Comparison of ENCODE assay signal across 8 mouse cellular contexts in genomic region chr11:117781199-117781821, GRCm38 (mm10). TPM values are rescaled to one million over a fixed set of nuclear protein-coding genes. Genes with fewer than 3 reads are reported as not detected.
DNase-seq lines count a peak whose midpoint lies in the region; ATAC-seq lines count a peak whose summit lies in the region.

No protein-coding gene starts in this region.

- 18% methylated on average over 18 of the region's 18 CpGs for WGBS in embryonic facial prominence, embryonic 12.5 days
- 6% methylated on average over 18 of the region's 18 CpGs for WGBS in heart, embryonic 16.5 days
- WGBS in stomach, embryonic 15.5 days = 17% methylated on average over 18 of the region's 18 CpGs

- no peak overlapping the region for H3K9ac ChIP-seq in embryonic facial prominence, embryonic 12.5 days
- peak overlapping the region; percentile 38 for H3K9ac ChIP-seq in heart, embryonic 16.5 days (ENCODE audit: low read length)
- no peak overlapping the region for H3K9ac ChIP-seq in stomach, embryonic 15.5 days

- H3K9me3 ChIP-seq in embryonic facial prominence, embryonic 12.5 days = no peaks in the 10 kb centered on the region
- no peaks in the 10 kb centered on the region for H3K9me3 ChIP-seq in heart, embryonic 16.5 days (replicated peaks; ENCODE audit: control insufficient read depth, low read length)
- no peaks in the 10 kb centered on the region for H3K9me3 ChIP-seq in stomach, embryonic 15.5 days

- H3K27me3 ChIP-seq in embryonic facial prominence, embryonic 12.5 days = peaks cover 28% of the 10 kb centered on the region
- H3K27me3 ChIP-seq in heart, embryonic 16.5 days (ENCODE audit: control insufficient read depth, insufficient read depth, low read length) = no peaks in the 10 kb centered on the region; the same call in 1 of the 2 replicates
- no peaks in the 10 kb centered on the region for H3K27me3 ChIP-seq in stomach, embryonic 15.5 days (replicated peaks)

- H3K4me3 ChIP-seq in embryonic facial prominence, embryonic 12.5 days = 0 out of 2 replicates have a peak overlapping the region, but pooled peaks have one; percentile 44
- peak overlapping the region; percentile 59 for H3K4me3 ChIP-seq in heart, embryonic 16.5 days (ENCODE audit: low read length)
- peak overlapping the region; percentile 47 for H3K4me3 ChIP-seq in stomach, embryonic 15.5 days (replicated peaks)

- intact Hi-C loops in left cerebral cortex, postnatal 4 days (cut with DNase I) = no loop called here

- H3K36me3 ChIP-seq in embryonic facial prominence, embryonic 12.5 days = 0 out of 2 replicates have a peak, but pooled peaks cover 4% of the 10 kb centered on the region
- H3K36me3 ChIP-seq in heart, embryonic 16.5 days (ENCODE audit: control insufficient read depth, insufficient read depth) = no peaks in the 10 kb centered on the region; the same call in 1 of the 2 replicates
- no peaks in the 10 kb centered on the region for H3K36me3 ChIP-seq in stomach, embryonic 15.5 days

- peak overlapping the region; percentile 84 for H3K4me2 ChIP-seq in embryonic facial prominence, embryonic 12.5 days (replicated peaks)
- H3K4me2 ChIP-seq in heart, embryonic 16.5 days (ENCODE audit: low read depth, low read length) = peak overlapping the region; percentile 98
- H3K4me2 ChIP-seq in stomach, embryonic 15.5 days = peak overlapping the region; percentile 80

- no peak for ATAC-seq in embryonic facial prominence, embryonic 12.5 days (ENCODE audit: insufficient number of reproducible peaks, insufficient read depth, low FRiP score, low TSS enrichment)
- 0 out of 2 replicates have a peak, but pooled peaks have one; percentile 2 for ATAC-seq in heart, embryonic 16.5 days (replicated peaks; ENCODE audit: extremely low read depth, insufficient read depth, low FRiP score)
- ATAC-seq in megakaryocyte, adult 5-6 weeks (ENCODE audit: poor library complexity, severe bottlenecking) = peak; percentile 19
- ATAC-seq in stomach, embryonic 15.5 days (ENCODE audit: insufficient read depth, low FRiP score, low read depth) = no peak

- DNase-seq in left cerebral cortex, postnatal 4 days = peak; percentile 51
- no peak for DNase-seq in left cerebral cortex, adult 18-20 months (ENCODE audit: low spot score in 2 of 2)
- peak; percentile 91 to 94 for DNase-seq in kidney, postnatal 25 days
- no peak for DNase-seq in layer of hippocampus, adult 18-20 months (ENCODE audit: low spot score in 2 of 2)

- peaks cover 41% of the 10 kb centered on the region for H3K4me1 ChIP-seq in embryonic facial prominence, embryonic 12.5 days
- peaks cover 33% of the 10 kb centered on the region for H3K4me1 ChIP-seq in heart, embryonic 16.5 days (ENCODE audit: control insufficient read depth, insufficient read depth, low read length)
- peaks cover 51% of the 10 kb centered on the region for H3K4me1 ChIP-seq in stomach, embryonic 15.5 days

- H3K27ac ChIP-seq in embryonic facial prominence, embryonic 12.5 days = peak overlapping the region; percentile 48
- H3K27ac ChIP-seq in heart, embryonic 16.5 days (ENCODE audit: low read length) = peak overlapping the region; percentile 90
- H3K27ac ChIP-seq in stomach, embryonic 15.5 days = peak overlapping the region; percentile 94

RNA-seq across cellular contexts. Expression of gene Tmc8, which starts 0.6 kb away (rescaled TPM):
- total RNA-seq in left cerebral cortex, postnatal 4 days (2021) = 1 to 10 TPM; 1.2 to 1.5 TPM
- total RNA-seq in left cerebral cortex, adult 18-20 months (2021) = 1 to 10 TPM in 1 of 2 experiments, under 1 TPM in 1; 0.40 to 1.1 TPM
- polyA plus RNA-seq in embryonic facial prominence, embryonic 12.5 days (2016; fragmentation: Nextera tagmentation; extraction: Ambion mirVana) = 1.3 TPM in 2 replicates
- 4.1 and 6.0 TPM in 2 replicates for polyA plus RNA-seq in heart, embryonic 16.5 days (2015; fragmentation: Nextera tagmentation; extraction: Ambion mirVana)
- 8.6 and 11.7 TPM in 2 replicates for total RNA-seq in megakaryocyte, adult 5-6 weeks (2015)
- total RNA-seq in megakaryocyte, adult 5-6 weeks (2017) = 4.3 and 7.4 TPM in 2 replicates
- polyA plus RNA-seq in stomach, embryonic 15.5 days (2015; fragmentation: Nextera tagmentation; extraction: Ambion mirVana) = 4.1 and 5.4 TPM in 2 replicates
- total RNA-seq in layer of hippocampus, adult 18-20 months (2021) = 1 to 10 TPM in 1 of 2 experiments, under 1 TPM in 1; 0.72 to 1.1 TPM

RNA-seq across cellular contexts. Expression of gene Tmc6, which starts 0.7 kb away (rescaled TPM):
- total RNA-seq in left cerebral cortex, postnatal 4 days (2021) = 1 to 10 TPM; 3.5 TPM
- total RNA-seq in left cerebral cortex, adult 18-20 months (2021) = 1 to 10 TPM; 7.0 to 7.3 TPM
- polyA plus RNA-seq in embryonic facial prominence, embryonic 12.5 days (2016; fragmentation: Nextera tagmentation; extraction: Ambion mirVana) = 17.5 and 19.1 TPM in 2 replicates
- polyA plus RNA-seq in heart, embryonic 16.5 days (2015; fragmentation: Nextera tagmentation; extraction: Ambion mirVana) = 28.4 and 30.8 TPM in 2 replicates
- 74.3 and 79.6 TPM in 2 replicates for total RNA-seq in megakaryocyte, adult 5-6 weeks (2015)
- 17.4 and 18.5 TPM in 2 replicates for total RNA-seq in megakaryocyte, adult 5-6 weeks (2017)
- 28.3 and 29.4 TPM in 2 replicates for polyA plus RNA-seq in stomach, embryonic 15.5 days (2015; fragmentation: Nextera tagmentation; extraction: Ambion mirVana)
- total RNA-seq in layer of hippocampus, adult 18-20 months (2021) = 10 to 100 TPM in 1 of 2 experiments, 1 to 10 TPM in 1; 5.9 to 10.6 TPM

RNA-seq across cellular contexts. Expression of gene 6030468B19Rik, which starts 16.1 kb away (rescaled TPM):
- not detected for total RNA-seq in left cerebral cortex, postnatal 4 days (2021)
- not detected for total RNA-seq in left cerebral cortex, adult 18-20 months (2021)
- polyA plus RNA-seq in embryonic facial prominence, embryonic 12.5 days (2016; fragmentation: Nextera tagmentation; extraction: Ambion mirVana) = 0.26 TPM in 1 of 2 replicates, not detected in the other
- polyA plus RNA-seq in heart, embryonic 16.5 days (2015; fragmentation: Nextera tagmentation; extraction: Ambion mirVana) = 0.32 and 0.39 TPM in 2 replicates
- total RNA-seq in megakaryocyte, adult 5-6 weeks (2015) = 0.60 TPM in 1 of 2 replicates, not detected in the other
- 0.53 TPM in 1 of 2 replicates, not detected in the other for total RNA-seq in megakaryocyte, adult 5-6 weeks (2017)
- polyA plus RNA-seq in stomach, embryonic 15.5 days (2015; fragmentation: Nextera tagmentation; extraction: Ambion mirVana) = 2.0 and 7.2 TPM in 2 replicates
- under 1 TPM in 1 of 2 experiments, not detected in 1; 0.40 TPM for total RNA-seq in layer of hippocampus, adult 18-20 months (2021)

RNA-seq across cellular contexts. Expression of gene Gm20708, which starts 28.2 kb away (rescaled TPM):
- 1 to 10 TPM; 4.4 to 5.1 TPM for total RNA-seq in left cerebral cortex, postnatal 4 days (2021)
- 1 to 10 TPM in 1 of 2 experiments, under 1 TPM in 1; 0.86 to 2.6 TPM for total RNA-seq in left cerebral cortex, adult 18-20 months (2021)
- 0.54 and 1.3 TPM in 2 replicates for polyA plus RNA-seq in embryonic facial prominence, embryonic 12.5 days (2016; fragmentation: Nextera tagmentation; extraction: Ambion mirVana)
- 0.92 and 2.4 TPM in 2 replicates for polyA plus RNA-seq in heart, embryonic 16.5 days (2015; fragmentation: Nextera tagmentation; extraction: Ambion mirVana)
- total RNA-seq in megakaryocyte, adult 5-6 weeks (2015) = 1.1 and 2.2 TPM in 2 replicates
- total RNA-seq in megakaryocyte, adult 5-6 weeks (2017) = 1.1 TPM in 1 of 2 replicates, not detected in the other
- 0.53 and 1.3 TPM in 2 replicates for polyA plus RNA-seq in stomach, embryonic 15.5 days (2015; fragmentation: Nextera tagmentation; extraction: Ambion mirVana)
- total RNA-seq in layer of hippocampus, adult 18-20 months (2021) = 1 to 10 TPM; 1.5 to 2.2 TPM

RNA-seq across cellular contexts. Expression of gene Syngr2, which starts 28.2 kb away (rescaled TPM):
- 10 to 100 TPM in 1 of 2 experiments, 1 to 10 TPM in 1; 9.2 to 14.1 TPM for total RNA-seq in left cerebral cortex, postnatal 4 days (2021)
- 10 to 100 TPM in 1 of 2 experiments, 1 to 10 TPM in 1; 9.3 to 15.8 TPM for total RNA-seq in left cerebral cortex, adult 18-20 months (2021)
- polyA plus RNA-seq in embryonic facial prominence, embryonic 12.5 days (2016; fragmentation: Nextera tagmentation; extraction: Ambion mirVana) = 29.6 and 31.0 TPM in 2 replicates
- 111 and 133 TPM in 2 replicates for polyA plus RNA-seq in heart, embryonic 16.5 days (2015; fragmentation: Nextera tagmentation; extraction: Ambion mirVana)
- 225 and 241 TPM in 2 replicates for total RNA-seq in megakaryocyte, adult 5-6 weeks (2015)
- total RNA-seq in megakaryocyte, adult 5-6 weeks (2017) = 163 and 176 TPM in 2 replicates
- 132 and 137 TPM in 2 replicates for polyA plus RNA-seq in stomach, embryonic 15.5 days (2015; fragmentation: Nextera tagmentation; extraction: Ambion mirVana)
- total RNA-seq in layer of hippocampus, adult 18-20 months (2021) = 10 to 100 TPM; 12.3 to 12.4 TPM

Comparison
In these comparisons a context has a peak if more than half of its experiments do, and no peak if none do; other contexts are left out.
1. DNase-seq: peak in left cerebral cortex, postnatal 4 days (single experiment) and kidney, postnatal 25 days (2 of 2); none in left cerebral cortex, adult 18-20 months (0 of 2) and layer of hippocampus, adult 18-20 months (0 of 2).
2. ATAC-seq: peak in heart, embryonic 16.5 days (single experiment) and megakaryocyte, adult 5-6 weeks (single experiment); none in embryonic facial prominence, embryonic 12.5 days (single experiment) and stomach, embryonic 15.5 days (single experiment).
3. Peak in every context shown above with its lines, with median percentiles within 50 percentile points of each other: H3K27ac ChIP-seq, H3K4me2 ChIP-seq and H3K4me3 ChIP-seq.